Comparison of ENCODE assay signal across 8 mouse cellular contexts in the genomic region with DNA sequence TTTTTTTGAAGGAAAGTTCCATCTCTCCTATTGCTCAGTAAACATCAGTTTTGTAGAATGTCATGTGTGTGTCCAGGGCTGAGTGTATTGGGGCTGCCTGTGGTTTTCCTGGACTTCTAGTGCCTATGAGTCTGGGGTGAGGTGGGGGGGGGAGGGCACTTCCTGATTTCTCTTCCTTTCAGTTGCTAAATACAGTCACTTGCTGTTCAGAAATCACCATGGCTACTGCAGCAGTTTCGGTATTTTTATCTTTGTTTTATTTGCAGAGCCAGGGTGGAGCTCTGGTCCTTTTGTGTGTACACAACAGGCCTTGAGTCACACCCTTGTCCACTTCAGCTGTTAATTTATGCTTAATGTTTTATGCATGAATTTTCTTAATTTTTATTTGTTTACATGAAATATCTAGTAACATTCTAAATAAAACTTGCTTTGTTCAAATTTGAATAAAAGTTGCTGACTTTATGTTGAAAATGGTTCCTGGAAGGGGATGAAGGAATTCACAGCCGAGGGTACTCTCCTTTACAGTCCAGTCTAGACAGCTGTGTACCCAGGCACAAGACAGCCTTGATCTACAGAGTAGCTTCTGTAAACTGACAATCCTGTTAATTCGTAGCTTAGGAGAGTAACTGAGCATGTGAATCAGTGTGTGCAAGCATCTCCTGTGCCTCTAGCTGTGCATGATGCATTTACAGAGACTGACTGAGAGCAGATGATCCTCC.
DNase-seq lines count a peak whose midpoint lies in the region; ATAC-seq and TF ChIP-seq lines count a peak whose summit lies in the region.

No protein-coding gene starts in this region.

- H3K27ac ChIP-seq in forebrain, postnatal 0 days (ENCODE audit: low read depth, low read length): 0 out of 2 replicates have a peak overlapping the region, but pooled peaks have one; percentile 10
- 0 out of 2 replicates have a peak overlapping the region, but pooled peaks have one; percentile 20 for H3K27ac ChIP-seq in midbrain, embryonic 15.5 days

- H3K4me2 ChIP-seq in forebrain, postnatal 0 days (ENCODE audit: low read depth): no peak overlapping the region
- H3K4me2 ChIP-seq in midbrain, embryonic 15.5 days: no peak overlapping the region

- peaks cover 4% of the 10 kb centered on the region; the same call in 1 of the 2 replicates for H3K4me1 ChIP-seq in forebrain, postnatal 0 days (ENCODE audit: insufficient read depth)
- H3K4me1 ChIP-seq in midbrain, embryonic 15.5 days: 0 out of 2 replicates have a peak, but pooled peaks cover 6% of the 10 kb centered on the region

- peak; percentile 80 for ATAC-seq in forebrain, postnatal 0 days
- ATAC-seq in midbrain, embryonic 15.5 days (replicated peaks): peak; percentile 81

- 5% methylated on average over 3 of the region's 3 CpGs for WGBS in forebrain, postnatal 0 days
- 12% methylated on average over 3 of the region's 3 CpGs for WGBS in midbrain, embryonic 15.5 days

- no peaks in the 10 kb centered on the region for H3K9me3 ChIP-seq in forebrain, postnatal 0 days (ENCODE audit: low read length)
- no peaks in the 10 kb centered on the region for H3K9me3 ChIP-seq in midbrain, embryonic 15.5 days

- H3K9ac ChIP-seq in forebrain, postnatal 0 days: no peak overlapping the region
- no peak overlapping the region for H3K9ac ChIP-seq in midbrain, embryonic 15.5 days

- peak; percentile 10 for DNase-seq in right cerebral cortex, adult 18-20 months
- DNase-seq in right cerebral cortex, postnatal 25 days: no peak
- DNase-seq in forebrain, postnatal 0 days: peak; percentile 39
- DNase-seq in layer of hippocampus, postnatal 10 days (ENCODE audit: low spot score in 2 of 2): peak; percentile 9 to 15
- no peak for DNase-seq in cerebellum, postnatal 25 days
- DNase-seq in gastrocnemius, adult 8-10 months (ENCODE audit: low spot score in 2 of 2): no peak
- no peak for DNase-seq in gastrocnemius, postnatal 36 days

- intact Hi-C loops in gastrocnemius, postnatal 36 days (cut with DNase I): no loop called here

- no peak for TF ChIP-seq CTCF in forebrain, postnatal 0 days (IDR thresholded peaks at IDR 0.05; ENCODE audit: low read depth)

- H3K36me3 ChIP-seq in forebrain, postnatal 0 days (ENCODE audit: insufficient read depth): no peaks in the 10 kb centered on the region
- no peaks in the 10 kb centered on the region for H3K36me3 ChIP-seq in midbrain, embryonic 15.5 days (replicated peaks)

- no peak overlapping the region for H3K4me3 ChIP-seq in forebrain, postnatal 0 days (ENCODE audit: low read depth, low read length)
- H3K4me3 ChIP-seq in midbrain, embryonic 15.5 days: no peak overlapping the region

- no peaks in the 10 kb centered on the region for H3K27me3 ChIP-seq in forebrain, postnatal 0 days (ENCODE audit: insufficient read depth, low read length)
- H3K27me3 ChIP-seq in midbrain, embryonic 15.5 days (replicated peaks): no peaks in the 10 kb centered on the region

Comparison
In these comparisons a context has a peak if more than half of its experiments do, and no peak if none do; other contexts are left out.
1. DNase-seq: peak in right cerebral cortex, adult 18-20 months (single experiment), forebrain, postnatal 0 days (single experiment) and layer of hippocampus, postnatal 10 days (2 of 2); none in right cerebral cortex, postnatal 25 days (single experiment), cerebellum, postnatal 25 days (0 of 2), gastrocnemius, adult 8-10 months (0 of 2) and gastrocnemius, postnatal 36 days (0 of 2).